Mouse (Mus musculus) testis, adult 2 months (tissue): ENCODE data around the gene Mgat4a.

ENCODE experiments used
- CTCF ChIP-seq: fragments of 200-500 bp; IDR thresholded peaks from 2 replicates; pipeline ENCODE4 v1.5.1; 2012; ENCODE audit warnings: low read depth, mild to moderate bottlenecking, inconsistent platforms, low read length, moderate library complexity; ENCODE audit not compliant: control insufficient read depth, insufficient read depth, insufficient replicate concordance
- POLR2A ChIP-seq: fragments of 200-500 bp; IDR thresholded peaks from 2 replicates; pipeline ENCODE4 v1.6.1; 2012; ENCODE audit warnings: low read depth, mild to moderate bottlenecking, inconsistent platforms, low read length, moderate library complexity; ENCODE audit not compliant: control insufficient read depth

DNA sequence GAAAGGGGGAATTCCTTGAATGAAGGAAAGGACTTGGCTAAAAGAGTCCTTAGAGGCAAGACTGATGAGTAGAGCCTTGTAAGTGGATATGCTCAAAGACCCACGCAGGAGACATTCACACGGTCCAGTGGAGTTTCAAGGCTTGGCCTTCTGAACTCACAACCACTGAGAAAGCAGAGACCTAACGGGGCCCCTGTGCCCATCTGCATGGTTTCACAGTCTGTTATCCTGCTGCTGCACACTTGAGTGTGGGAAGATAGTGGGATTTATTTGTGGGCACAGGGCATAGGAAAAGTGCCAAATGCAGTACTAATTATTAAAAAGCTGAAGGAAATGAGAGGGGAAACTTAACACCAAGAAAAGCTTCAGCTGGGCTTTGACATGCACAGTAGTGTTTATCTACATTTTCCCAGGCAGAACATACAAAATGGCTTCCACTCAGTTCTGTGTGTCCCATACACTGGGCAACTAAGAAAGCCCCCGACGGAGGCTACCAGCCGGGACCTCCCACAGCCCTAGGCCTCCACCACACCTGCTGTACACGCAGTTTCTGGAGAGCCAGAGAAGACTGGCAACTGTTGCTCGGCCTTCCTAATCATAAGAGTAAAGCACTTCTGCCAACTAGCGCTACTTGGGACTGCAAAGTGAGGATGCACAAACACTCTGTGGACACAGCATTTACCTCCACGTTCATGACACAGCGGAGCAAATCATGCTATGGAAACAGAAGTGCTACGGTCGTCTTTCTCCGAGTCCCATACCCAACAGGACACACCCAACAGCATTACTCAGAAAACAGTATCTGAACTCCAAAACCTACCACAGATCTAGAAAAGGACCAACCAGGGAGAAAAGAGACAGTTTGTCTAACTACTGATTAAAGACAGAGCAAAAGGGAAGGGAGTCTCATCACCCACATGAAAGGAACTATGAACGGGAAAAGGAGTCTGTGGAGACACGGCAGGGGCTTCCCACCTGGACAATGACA lies 97.7 kb downstream of the Mgat4a start:
- TF ChIP-seq POLR2A (no peak), CTCF (no peak)
